Mouse (Mus musculus) ES-E14 (cell line): Measurements from ENCODE around the gene Myo1d.

Source experiments
- CHD2 ChIP-seq: IDR thresholded peaks from 2 replicates; pipeline ENCODE4 v1.6.1; 2014; ENCODE audit warnings: mild to moderate bottlenecking, low read depth, low read length, inconsistent platforms
- HCFC1 ChIP-seq: IDR thresholded peaks from 2 replicates; pipeline ENCODE4 v1.6.1; 2012; ENCODE audit warnings: low read length, inconsistent platforms, borderline replicate concordance; ENCODE audit not compliant: insufficient read depth
- MAFK ChIP-seq: IDR thresholded peaks from 2 replicates; pipeline ENCODE4 v1.6.1; 2014; ENCODE audit warnings: mild to moderate bottlenecking, low read depth, low read length, inconsistent platforms; ENCODE audit not compliant: insufficient read depth
- ZC3H11A ChIP-seq: IDR thresholded peaks from 2 replicates; pipeline ENCODE4 v1.6.1; 2012; ENCODE audit warnings: low read depth, mild to moderate bottlenecking, inconsistent platforms, low read length, borderline replicate concordance
- ZNF384 ChIP-seq: IDR thresholded peaks from 2 replicates; pipeline ENCODE4 v1.6.1; 2012; ENCODE audit warnings: low read depth, low read length, inconsistent platforms

DNA sequence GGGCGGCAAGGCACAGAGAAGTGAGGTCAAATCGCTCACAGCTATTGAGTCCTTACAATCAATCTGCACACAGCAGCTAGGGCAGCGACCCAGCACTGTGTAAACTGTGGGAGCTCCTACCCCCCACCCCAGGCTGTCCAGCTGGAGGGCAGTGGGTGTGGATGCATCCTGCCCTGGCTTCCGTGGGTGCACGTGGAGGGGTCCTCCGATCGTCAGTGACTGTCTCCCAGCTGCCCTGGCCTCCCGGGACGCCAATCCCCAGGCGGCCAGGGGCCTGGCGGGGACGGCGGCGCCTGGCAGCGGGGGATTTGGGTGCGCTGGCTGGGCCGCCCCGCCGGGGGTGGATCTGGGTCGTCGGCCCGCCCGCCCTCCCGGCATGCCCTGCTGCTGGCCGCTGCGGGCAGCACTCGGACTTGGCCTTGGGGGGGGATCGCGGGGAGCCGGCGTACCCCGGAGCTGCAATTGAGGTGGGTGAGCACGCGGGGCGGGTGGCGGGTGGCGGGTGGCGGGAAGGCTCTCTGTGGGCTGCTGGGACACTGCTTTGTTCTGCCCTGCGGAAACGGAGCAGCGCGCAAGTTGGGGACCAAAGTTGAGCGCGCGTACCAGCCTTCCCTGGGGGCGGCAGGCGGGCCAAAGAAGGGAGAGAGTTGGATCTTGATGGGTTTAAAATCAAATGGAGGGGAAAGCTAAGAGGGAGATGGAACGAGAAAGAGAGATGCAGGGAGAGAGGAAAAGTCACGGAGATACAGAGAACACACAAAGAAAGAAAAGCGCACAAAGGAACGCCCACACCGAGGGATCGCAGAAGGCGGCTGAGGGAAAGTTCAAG is 30.4 kb upstream of the Myo1d start, which contains the start of gene Tmem98:
- no peak for TF ChIP-seq CHD2
- TF ChIP-seq HCFC1 = no peak
- no peak for TF ChIP-seq MAFK
- TF ChIP-seq ZNF384 = no peak
- TF ChIP-seq ZC3H11A = no peak
